ENCODE assay signal across 29 mouse cellular contexts in the genomic region with DNA sequence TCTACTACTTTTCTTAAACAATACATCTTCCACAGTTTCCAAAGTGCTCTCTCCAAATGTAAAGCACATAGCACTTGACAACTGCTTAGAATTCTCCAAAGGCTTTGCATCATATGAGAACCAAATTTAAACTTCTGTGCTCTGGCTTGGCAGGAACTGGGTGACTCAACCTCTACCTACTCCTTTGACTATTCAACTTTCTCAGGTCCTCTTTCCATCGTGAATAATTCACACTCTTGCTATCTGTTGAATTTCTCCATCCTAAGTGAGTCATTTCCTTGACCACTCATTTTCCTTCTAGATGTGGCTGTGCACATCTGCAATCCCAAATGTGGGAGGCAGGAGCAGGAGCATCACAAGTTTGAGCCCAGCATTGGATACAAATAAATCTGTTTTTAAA. TPM values are rescaled to one million over a fixed set of nuclear protein-coding genes. Genes with fewer than 3 reads are reported as not detected.
"Had no signal": no experiment of that assay in that cellular context is flagged by ENCODE, and none has a peak within 500 bp of the region (broad histone marks: within the 10 kb centered on the region; RNA-seq: fewer than 3 reads in every experiment).

No protein-coding gene starts in this region.

- H3K27me3 ChIP-seq: heart, embryonic 13.5 days; heart, embryonic 15.5 days; hindbrain, embryonic 13.5 days; hindbrain, embryonic 15.5 days; kidney, embryonic 15.5 days; limb, embryonic 13.5 days; limb, embryonic 15.5 days; liver, embryonic 12.5 days had no signal

- H3K9me3 ChIP-seq: heart, embryonic 13.5 days; heart, embryonic 15.5 days; hindbrain, embryonic 13.5 days; hindbrain, embryonic 15.5 days; kidney, embryonic 15.5 days; limb, embryonic 13.5 days; limb, embryonic 15.5 days; liver, embryonic 12.5 days had no signal

- H3K36me3 ChIP-seq: heart, embryonic 13.5 days; heart, embryonic 15.5 days; hindbrain, embryonic 13.5 days; hindbrain, embryonic 15.5 days; kidney, embryonic 15.5 days; limb, embryonic 13.5 days; limb, embryonic 15.5 days; liver, embryonic 12.5 days had no signal

- H3K9ac ChIP-seq: heart, embryonic 13.5 days; heart, embryonic 15.5 days; hindbrain, embryonic 13.5 days; hindbrain, embryonic 15.5 days; kidney, embryonic 15.5 days; limb, embryonic 13.5 days; limb, embryonic 15.5 days; liver, embryonic 12.5 days; liver, embryonic 14.5 days had no signal

- DNase-seq: gastrocnemius, postnatal 14 days; gastrocnemius, postnatal 36 days; heart, adult 11 months; heart, adult 2 months; heart, postnatal 14 days; heart, postnatal 36 days; kidney, adult 11 months; kidney, adult 2 months; kidney, adult 9 months; kidney, postnatal 14 days; kidney, postnatal 36 days; layer of hippocampus, adult 9-11 months; layer of hippocampus, postnatal 36 days; left cerebral cortex, postnatal 4 days had no signal

- H3K27ac ChIP-seq: heart, adult 2 months; heart, embryonic 13.5 days; heart, embryonic 15.5 days; hindbrain, embryonic 13.5 days; hindbrain, embryonic 15.5 days; hindbrain, postnatal 0 days; kidney, embryonic 15.5 days; kidney, postnatal 0 days; limb, embryonic 13.5 days; limb, embryonic 15.5 days; liver, embryonic 12.5 days; liver, embryonic 14.5 days had no signal

- H3K4me3 ChIP-seq: heart, adult 2 months; heart, embryonic 13.5 days; heart, embryonic 15.5 days; hindbrain, embryonic 13.5 days; hindbrain, embryonic 15.5 days; kidney, embryonic 15.5 days; limb, embryonic 13.5 days; limb, embryonic 15.5 days; liver, embryonic 12.5 days had no signal

- ATAC-seq: hindbrain, postnatal 0 days; intestine, embryonic 16.5 days; liver, embryonic 12.5 days had no signal

- H3K4me2 ChIP-seq: heart, embryonic 11.5 days; heart, embryonic 13.5 days; heart, embryonic 15.5 days; hindbrain, embryonic 13.5 days; hindbrain, embryonic 15.5 days; kidney, embryonic 15.5 days; limb, embryonic 13.5 days; limb, embryonic 15.5 days; liver, embryonic 12.5 days had no signal

- H3K4me1 ChIP-seq: heart, embryonic 13.5 days; heart, embryonic 15.5 days; hindbrain, embryonic 15.5 days; limb, embryonic 13.5 days; limb, embryonic 15.5 days; liver, embryonic 12.5 days had no signal

RNA-seq across cellular contexts. Expression of a gene that starts 28.4 kb away (rescaled TPM):
- total RNA-seq: liver, adult 2 months had no signal
- polyA plus RNA-seq: heart, adult 2 months; kidney, adult 2 months; large intestine, adult 2 months; liver, adult 2 months had no signal
